Mouse (Mus musculus): ENCODE measurements around the gene Gm12830. TPM values are rescaled to one million over a fixed set of nuclear protein-coding genes. Genes with fewer than 3 reads are reported as not detected.

Gene Gm12830
- polyA plus RNA-seq, 1 experiment = not detected

DNA sequence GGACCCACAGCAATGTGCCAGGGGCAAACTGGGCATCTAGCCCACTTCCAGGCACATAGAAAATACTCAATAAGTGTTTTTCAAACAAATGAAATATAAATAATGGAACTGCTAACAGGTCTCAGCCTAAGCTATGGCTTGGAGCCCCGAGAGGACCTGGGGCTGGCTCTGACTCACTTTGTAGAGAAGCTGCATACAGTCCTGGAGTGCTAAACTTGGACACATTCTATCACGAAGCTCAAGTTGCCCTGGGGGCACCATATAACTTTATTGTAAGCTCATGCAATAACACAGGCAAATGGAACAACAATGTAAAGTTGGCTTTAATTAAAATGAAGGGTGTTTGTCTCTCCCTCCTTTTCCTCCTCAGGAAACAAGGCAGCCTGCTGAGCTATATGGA is 32.4 kb downstream of the Gm12830 start:
- H3K79me2 ChIP-seq (ENCODE audit: control insufficient read depth, insufficient read depth) = no peaks in the 10 kb centered on the region
- H3K36me3 ChIP-seq (ENCODE audit: control insufficient read depth, insufficient read depth) = no peaks in the 10 kb centered on the region
- H3K79me3 ChIP-seq (ENCODE audit: low read depth) = no peaks in the 10 kb centered on the region
- no peak overlapping the region for H3ac ChIP-seq (ENCODE audit: control insufficient read depth, insufficient read length, low read depth)
- no peak overlapping the region for H3K4me3 ChIP-seq (ENCODE audit: insufficient read depth, poor library complexity, severe bottlenecking)
- no peak for TF ChIP-seq USF1 (IDR thresholded peaks at IDR 0.05; ENCODE audit: low read depth)
- TF ChIP-seq MAX (IDR thresholded peaks at IDR 0.05) = no peak
- no peak for TF ChIP-seq FOSL1 (IDR thresholded peaks at IDR 0.05; ENCODE audit: insufficient read depth, low read length, poor library complexity, severe bottlenecking)
- no peak for TF ChIP-seq CEBPB (IDR thresholded peaks at IDR 0.05; ENCODE audit: low read depth)
- H3K27me3 ChIP-seq (ENCODE audit: control insufficient read depth, insufficient read depth, insufficient read length) = no peaks in the 10 kb centered on the region

DNA sequence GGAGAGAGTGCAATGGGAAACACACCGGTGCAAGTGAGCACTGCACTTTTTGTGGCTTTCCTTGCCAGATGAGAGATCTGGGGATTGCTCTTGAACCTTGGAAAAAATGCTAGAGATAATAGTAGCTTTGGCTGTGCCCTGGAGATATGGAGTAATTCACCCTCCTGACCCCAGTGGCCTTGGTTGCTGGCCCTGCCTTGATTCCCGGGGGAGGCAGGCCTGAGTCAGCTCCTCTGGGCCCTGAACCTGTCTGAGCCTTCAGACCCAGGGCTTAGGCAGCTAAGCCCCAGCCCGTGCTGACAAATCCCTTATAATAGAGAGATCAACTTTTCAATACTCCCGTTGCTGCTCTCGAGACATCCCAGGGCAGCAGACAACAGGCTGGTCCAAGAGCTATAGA is 36.9 kb downstream of the Gm12830 start:
- no peak for TF ChIP-seq MAX (IDR thresholded peaks at IDR 0.05)
- no peak for TF ChIP-seq MYOD1 (IDR thresholded peaks at IDR 0.05; ENCODE audit: control insufficient read depth, insufficient read length, low read depth)
- no peak for TF ChIP-seq CTCF (IDR thresholded peaks at IDR 0.05; ENCODE audit: control insufficient read depth, insufficient read depth, insufficient read length)
- no peak for TF ChIP-seq CEBPB (IDR thresholded peaks at IDR 0.05; ENCODE audit: low read depth)
- no peak for TF ChIP-seq USF1 (IDR thresholded peaks at IDR 0.05; ENCODE audit: low read depth)
- no peak for TF ChIP-seq MYOG (IDR thresholded peaks at IDR 0.05; ENCODE audit: control insufficient read depth, extremely low read depth, insufficient read length)
- no peak for TF ChIP-seq FOSL1 (IDR thresholded peaks at IDR 0.05; ENCODE audit: insufficient read depth, low read length, poor library complexity, severe bottlenecking)
- H3K79me3 ChIP-seq (ENCODE audit: low read depth) = no peaks in the 10 kb centered on the region
- H3K4me3 ChIP-seq (ENCODE audit: insufficient read depth, poor library complexity, severe bottlenecking) = no peak overlapping the region
- H3K27me3 ChIP-seq (ENCODE audit: control insufficient read depth, insufficient read depth, insufficient read length) = no peaks in the 10 kb centered on the region
- no peaks in the 10 kb centered on the region for H3K36me3 ChIP-seq (ENCODE audit: control insufficient read depth, insufficient read depth)
- H3ac ChIP-seq (ENCODE audit: control insufficient read depth, insufficient read length, low read depth) = no peak overlapping the region
- no peaks in the 10 kb centered on the region for H3K79me2 ChIP-seq (ENCODE audit: control insufficient read depth, insufficient read depth)

DNA sequence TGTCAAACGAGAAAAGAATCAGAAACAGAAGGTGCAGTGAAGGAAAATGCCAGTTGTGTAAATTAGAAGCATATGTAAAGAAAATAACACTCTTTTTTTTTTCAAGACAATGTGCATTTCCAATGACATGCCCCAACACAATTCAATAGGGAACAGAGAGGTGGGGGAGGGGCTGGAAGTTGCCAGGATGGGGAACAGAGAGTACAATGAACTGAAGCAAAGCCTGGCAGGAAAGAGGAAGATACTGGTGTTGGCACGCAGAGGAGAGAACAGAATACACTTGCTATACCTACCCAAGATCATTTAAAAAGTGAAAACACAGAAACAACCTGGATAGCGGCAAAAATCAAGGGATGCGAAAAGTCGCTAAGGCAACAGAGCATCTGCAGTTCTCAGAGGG is 41.6 kb downstream of the Gm12830 start:
- H3K36me3 ChIP-seq (ENCODE audit: control insufficient read depth, insufficient read depth) = no peaks in the 10 kb centered on the region
- no peak overlapping the region for H3ac ChIP-seq (ENCODE audit: control insufficient read depth, insufficient read length, low read depth)
- no peaks in the 10 kb centered on the region for H3K79me3 ChIP-seq (ENCODE audit: low read depth)
- no peaks in the 10 kb centered on the region for H3K79me2 ChIP-seq (ENCODE audit: control insufficient read depth, insufficient read depth)
- no peak overlapping the region for H3K4me3 ChIP-seq (ENCODE audit: insufficient read depth, poor library complexity, severe bottlenecking)
- TF ChIP-seq MAX (IDR thresholded peaks at IDR 0.05) = no peak
- TF ChIP-seq CEBPB (IDR thresholded peaks at IDR 0.05; ENCODE audit: low read depth) = no peak
- TF ChIP-seq USF1 (IDR thresholded peaks at IDR 0.05; ENCODE audit: low read depth) = no peak
- no peak for TF ChIP-seq FOSL1 (IDR thresholded peaks at IDR 0.05; ENCODE audit: insufficient read depth, low read length, poor library complexity, severe bottlenecking)
- no peak for TF ChIP-seq MYOG (IDR thresholded peaks at IDR 0.05; ENCODE audit: control insufficient read depth, extremely low read depth, insufficient read length)
- no peak for TF ChIP-seq CTCF (IDR thresholded peaks at IDR 0.05; ENCODE audit: control insufficient read depth, insufficient read depth, insufficient read length)
- TF ChIP-seq MYOD1 (IDR thresholded peaks at IDR 0.05; ENCODE audit: control insufficient read depth, insufficient read length, low read depth) = no peak
- H3K27me3 ChIP-seq (ENCODE audit: control insufficient read depth, insufficient read depth, insufficient read length) = no peaks in the 10 kb centered on the region

DNA sequence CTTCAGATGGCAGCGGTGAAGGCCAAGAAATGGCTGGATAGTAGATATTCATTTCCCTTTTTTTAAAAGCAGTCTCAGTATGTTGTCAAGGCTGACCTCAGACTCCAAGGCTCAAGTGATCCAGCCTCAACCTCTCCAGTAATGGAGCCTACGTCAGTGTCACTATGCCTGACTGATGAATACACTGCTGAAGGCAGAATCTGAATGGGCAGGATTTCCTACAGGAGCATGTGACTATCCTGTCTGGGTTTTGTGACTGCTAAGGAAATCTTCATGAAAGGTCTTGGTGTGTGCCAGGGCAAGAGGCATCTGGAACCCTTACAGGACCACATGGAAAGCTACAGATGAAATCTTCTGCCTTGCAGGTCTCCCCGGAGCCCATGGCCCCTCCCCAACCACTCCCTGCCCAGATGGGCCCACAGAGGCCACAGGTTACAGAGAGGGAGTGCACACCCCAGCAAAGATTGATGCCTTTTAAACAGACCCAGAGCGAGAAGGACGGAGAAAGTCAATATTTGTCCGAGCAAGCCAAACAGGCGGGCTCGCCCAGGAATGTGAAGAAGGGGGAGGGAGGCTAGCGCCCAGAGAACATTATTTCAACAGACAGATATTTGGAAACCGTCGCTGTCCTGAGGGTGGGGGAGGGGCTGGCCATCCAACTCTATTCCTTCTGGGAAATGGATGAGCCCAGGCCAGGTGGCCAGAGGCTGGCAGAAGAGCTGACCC is 48.4 kb downstream of the Gm12830 start:
- H3K79me3 ChIP-seq (ENCODE audit: low read depth) = no peaks in the 10 kb centered on the region
- no peak overlapping the region for H3ac ChIP-seq (ENCODE audit: control insufficient read depth, insufficient read length, low read depth)
- no peaks in the 10 kb centered on the region for H3K79me2 ChIP-seq (ENCODE audit: control insufficient read depth, insufficient read depth)
- TF ChIP-seq MYOD1 (IDR thresholded peaks at IDR 0.05; ENCODE audit: control insufficient read depth, insufficient read length, low read depth) (no peak), FOSL1 (IDR thresholded peaks at IDR 0.05; ENCODE audit: insufficient read depth, low read length, poor library complexity, severe bottlenecking) (no peak), CEBPB (IDR thresholded peaks at IDR 0.05; ENCODE audit: low read depth) (no peak), MYOG (IDR thresholded peaks at IDR 0.05; ENCODE audit: control insufficient read depth, extremely low read depth, insufficient read length) (no peak), MAX (IDR thresholded peaks at IDR 0.05) (no peak), CTCF (IDR thresholded peaks at IDR 0.05; ENCODE audit: control insufficient read depth, insufficient read depth, insufficient read length) (no peak), USF1 (IDR thresholded peaks at IDR 0.05; ENCODE audit: low read depth) (no peak)
- H3K4me3 ChIP-seq (ENCODE audit: insufficient read depth, poor library complexity, severe bottlenecking) = no peak overlapping the region
- H3K27me3 ChIP-seq (ENCODE audit: control insufficient read depth, insufficient read depth, insufficient read length) = no peaks in the 10 kb centered on the region
- no peaks in the 10 kb centered on the region for H3K36me3 ChIP-seq (ENCODE audit: control insufficient read depth, insufficient read depth)

DNA sequence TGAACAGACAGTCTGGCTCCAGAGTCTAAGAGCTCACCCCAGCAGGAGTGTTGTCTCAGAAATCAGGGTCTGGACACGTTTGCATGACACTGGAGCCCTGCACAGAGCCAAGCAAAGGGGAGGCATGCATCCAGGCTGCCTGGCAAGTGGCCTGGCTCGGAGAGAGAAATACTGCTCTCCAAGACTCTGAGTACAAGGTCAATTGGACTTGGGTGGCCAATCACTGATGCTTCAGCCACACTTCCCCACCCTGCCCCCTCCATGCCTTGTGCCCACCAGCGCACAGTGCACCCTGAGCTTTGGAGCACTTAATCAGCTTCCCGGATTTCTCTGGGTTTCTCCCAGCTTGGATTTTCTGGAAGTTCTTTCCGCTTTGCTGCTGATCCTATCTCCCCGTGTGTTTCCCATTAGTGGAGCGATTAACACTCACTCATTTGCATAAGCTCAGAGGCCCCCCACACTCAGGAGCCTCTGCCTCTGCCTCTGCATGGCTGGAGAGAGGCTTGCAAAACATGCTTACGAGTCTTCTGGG is 55.0 kb downstream of the Gm12830 start:
- no peaks in the 10 kb centered on the region for H3K27me3 ChIP-seq (ENCODE audit: control insufficient read depth, insufficient read depth, insufficient read length)
- H3K79me2 ChIP-seq (ENCODE audit: control insufficient read depth, insufficient read depth) = no peaks in the 10 kb centered on the region
- no peaks in the 10 kb centered on the region for H3K36me3 ChIP-seq (ENCODE audit: control insufficient read depth, insufficient read depth)
- TF ChIP-seq CEBPB (IDR thresholded peaks at IDR 0.05; ENCODE audit: low read depth) (no peak), FOSL1 (IDR thresholded peaks at IDR 0.05; ENCODE audit: insufficient read depth, low read length, poor library complexity, severe bottlenecking) (no peak)
- H3ac ChIP-seq (ENCODE audit: control insufficient read depth, insufficient read length, low read depth) = no peak overlapping the region
- H3K79me3 ChIP-seq (ENCODE audit: low read depth) = no peaks in the 10 kb centered on the region
- no peak overlapping the region for H3K4me3 ChIP-seq (ENCODE audit: insufficient read depth, poor library complexity, severe bottlenecking)

DNA sequence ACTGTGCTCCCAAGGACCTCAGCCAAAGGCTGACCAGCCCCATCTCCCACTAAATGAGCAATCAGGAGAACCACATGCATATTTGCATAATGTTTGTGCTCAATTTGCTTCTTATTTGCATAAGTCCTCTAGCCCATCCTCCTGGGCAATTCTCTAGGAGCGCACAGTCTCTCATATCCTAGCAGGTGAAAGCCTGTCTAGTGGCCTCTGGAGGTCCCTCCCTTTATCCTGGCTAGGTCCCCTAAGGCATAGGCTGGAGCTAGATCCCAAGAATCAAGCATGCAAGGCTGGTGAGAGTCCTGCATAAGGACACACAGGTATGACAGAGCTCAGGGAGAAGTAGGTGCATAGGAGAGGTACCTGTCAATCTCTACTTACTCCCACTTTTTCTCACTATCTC is 60.7 kb downstream of the Gm12830 start:
- Histone ChIP-seq H3K27me3 (ENCODE audit: control insufficient read depth, insufficient read depth, insufficient read length) (peaks cover 4% of the 10 kb centered on the region), H3ac (ENCODE audit: control insufficient read depth, insufficient read length, low read depth) (no peak overlapping the region), H3K4me3 (ENCODE audit: insufficient read depth, poor library complexity, severe bottlenecking) (no peak overlapping the region), H3K79me3 (ENCODE audit: low read depth) (no peaks in the 10 kb centered on the region), H3K36me3 (ENCODE audit: control insufficient read depth, insufficient read depth) (no peaks in the 10 kb centered on the region), H3K79me2 (ENCODE audit: control insufficient read depth, insufficient read depth) (no peaks in the 10 kb centered on the region)
- TF ChIP-seq FOSL1 (IDR thresholded peaks at IDR 0.05; ENCODE audit: insufficient read depth, low read length, poor library complexity, severe bottlenecking) (no peak), USF1 (IDR thresholded peaks at IDR 0.05; ENCODE audit: low read depth) (no peak), MAX (IDR thresholded peaks at IDR 0.05) (no peak), CEBPB (IDR thresholded peaks at IDR 0.05; ENCODE audit: low read depth) (no peak), CTCF (IDR thresholded peaks at IDR 0.05; ENCODE audit: control insufficient read depth, insufficient read depth, insufficient read length) (no peak), MYOD1 (IDR thresholded peaks at IDR 0.05; ENCODE audit: control insufficient read depth, insufficient read length, low read depth) (no peak), MYOG (IDR thresholded peaks at IDR 0.05; ENCODE audit: control insufficient read depth, extremely low read depth, insufficient read length) (no peak)

Measured in C2C12 (cell line).